Mouse (Mus musculus) megakaryocyte, adult 5-6 weeks (primary cell): ENCODE data around the gene Qk. TPM values are rescaled to one million over a fixed set of nuclear protein-coding genes. Genes with fewer than 3 reads are reported as not detected.
A peak's percentile ranks its signal among the peaks of the same experiment; 100 is the strongest.

Source experiments
- ATAC-seq: 2 replicates; pipeline ENCODE4 v1.8.0; 2016; ENCODE audit warnings: mild to moderate bottlenecking, inconsistent platforms; ENCODE audit not compliant: poor library complexity, severe bottlenecking
- total RNA-seq, 2 experiments: library from RNA; stranded (forward) in 1 of 2; stranded (reverse) in 1 of 2; fragments of 153-499, 151-499 nt in 1 of 2; fragments of 221-1000, 200-1000 nt in 1 of 2; gene quantifications; 2 replicates each; pipeline versions ENCODE4 v1.2.3 to v1.2.4; 2015 to 2017

Gene Qk
- total RNA-seq, 2 experiments from 2014 or later: 115 to 268 TPM

- ATAC-seq: no peak
Measured at GRCm38 (mm10) chr17:10268468-10268867, 51.2 kb downstream of the Qk start.

- no peak for ATAC-seq
Measured at GRCm38 (mm10) chr17:10266207-10266606, 53.4 kb downstream of the Qk start.

- ATAC-seq: no peak
Measured at GRCm38 (mm10) chr17:10251252-10251958, 68.2 kb downstream of the Qk start.

- ATAC-seq: no peak
Measured at GRCm38 (mm10) chr17:10240081-10240480, 79.6 kb downstream of the Qk start.

GRCm38 (mm10) chr17:10236595-10236994 lies 83.1 kb downstream of the Qk start:
- ATAC-seq: no peak

- peak; percentile 77 for ATAC-seq
Measured at GRCm38 (mm10) chr17:10232406-10232805, 87.2 kb downstream of the Qk start.

GRCm38 (mm10) chr17:10227798-10228538 lies 91.7 kb downstream of the Qk start:
- no peak for ATAC-seq

- no peak for ATAC-seq
Measured at GRCm38 (mm10) chr17:10216164-10216563, 103.5 kb downstream of the Qk start.

GRCm38 (mm10) chr17:10209154-10209777 lies 110.4 kb downstream of the Qk start:
- no peak for ATAC-seq

- ATAC-seq: no peak
Measured at GRCm38 (mm10) chr17:10198662-10199061, 121.0 kb downstream of the Qk start.

- ATAC-seq: no peak
Measured at GRCm38 (mm10) chr17:10198231-10198630, 121.4 kb downstream of the Qk start.

- no peak for ATAC-seq
Measured at GRCm38 (mm10) chr17:10195703-10196102, 124.0 kb downstream of the Qk start.

- no peak for ATAC-seq
Measured at GRCm38 (mm10) chr17:10190857-10191256, 128.8 kb downstream of the Qk start.

GRCm38 (mm10) chr17:10188481-10188880 lies 131.2 kb downstream of the Qk start:
- no peak for ATAC-seq

- no peak for ATAC-seq
Measured at GRCm38 (mm10) chr17:10187431-10188020, 132.1 kb downstream of the Qk start.

GRCm38 (mm10) chr17:10181761-10182160 lies 137.9 kb downstream of the Qk start:
- no peak for ATAC-seq

GRCm38 (mm10) chr17:10177096-10177495 lies 142.6 kb downstream of the Qk start:
- no peak for ATAC-seq

GRCm38 (mm10) chr17:10161258-10161657 lies 158.4 kb downstream of the Qk start:
- ATAC-seq: no peak

- ATAC-seq: no peak
Measured at GRCm38 (mm10) chr17:10160415-10160814, 159.2 kb downstream of the Qk start.

- no peak for ATAC-seq
Measured at GRCm38 (mm10) chr17:10152808-10153413, 166.7 kb downstream of the Qk start.
